Mouse (Mus musculus) megakaryocyte, embryonic 14.5 days (primary cell): ENCODE results near the gene Lama2.

Experiments
- FLI1 ChIP-seq: IDR thresholded peaks from 2 replicates; pipeline ENCODE4 v1.6.1; 2012; ENCODE audit warnings: low read length, inconsistent platforms, mixed read lengths
- GATA1 ChIP-seq: IDR thresholded peaks from 3 replicates; pipeline ENCODE4 v1.6.1; 2012; ENCODE audit warnings: mixed read lengths, low read length, inconsistent platforms, borderline replicate concordance

GRCm38 (mm10) chr10:26950448-26950847 is 669.1 kb downstream of the Lama2 start:
- TF ChIP-seq GATA1, result no peak
- no peak for TF ChIP-seq FLI1
